Comparison of ENCODE assay signal across 8 mouse cellular contexts in genomic region chr11:119990658-119991337, GRCm38 (mm10). TPM values are rescaled to one million over a fixed set of nuclear protein-coding genes. Genes with fewer than 3 reads are reported as not detected.
DNase-seq lines count a peak whose midpoint lies in the region; ATAC-seq lines count a peak whose summit lies in the region.

No protein-coding gene starts in this region.

- H3K9me3 ChIP-seq in hindbrain, embryonic 10.5 days: no peaks in the 10 kb centered on the region
- no peaks in the 10 kb centered on the region for H3K9me3 ChIP-seq in hindbrain, embryonic 14.5 days (ENCODE audit: control insufficient read depth, low read length)
- H3K9me3 ChIP-seq in embryonic facial prominence, embryonic 11.5 days (replicated peaks; ENCODE audit: control insufficient read depth, low read length): no peaks in the 10 kb centered on the region
- no peaks in the 10 kb centered on the region for H3K9me3 ChIP-seq in intestine, embryonic 15.5 days
- no peaks in the 10 kb centered on the region for H3K9me3 ChIP-seq in midbrain, embryonic 14.5 days (ENCODE audit: control insufficient read depth, low read length)

- H3K4me3 ChIP-seq in hindbrain, embryonic 10.5 days: peak overlapping the region; percentile 11; the same call in 1 of the 2 replicates
- no peak overlapping the region for H3K4me3 ChIP-seq in hindbrain, embryonic 14.5 days (replicated peaks; ENCODE audit: low read length)
- H3K4me3 ChIP-seq in embryonic facial prominence, embryonic 11.5 days (ENCODE audit: low read depth, low read length): no peak overlapping the region
- H3K4me3 ChIP-seq in intestine, embryonic 15.5 days (replicated peaks): no peak overlapping the region
- H3K4me3 ChIP-seq in midbrain, embryonic 14.5 days (replicated peaks; ENCODE audit: low read depth, low read length): no peak overlapping the region

- H3K27ac ChIP-seq in hindbrain, embryonic 10.5 days: peak overlapping the region; percentile 64
- H3K27ac ChIP-seq in hindbrain, embryonic 14.5 days: no peak overlapping the region; the same call in 1 of the 2 replicates
- no peak overlapping the region for H3K27ac ChIP-seq in embryonic facial prominence, embryonic 11.5 days (replicated peaks; ENCODE audit: low read depth, low read length)
- H3K27ac ChIP-seq in intestine, embryonic 15.5 days: peak overlapping the region; percentile 61; the same call in 1 of the 2 replicates
- no peak overlapping the region for H3K27ac ChIP-seq in midbrain, embryonic 14.5 days (replicated peaks; ENCODE audit: low read depth, low read length)

- DNase-seq in hindbrain, embryonic 10.5 days (ENCODE audit: low spot score): no peak
- DNase-seq in hindbrain, embryonic 14.5 days (ENCODE audit: low spot score): no peak
- no peak for DNase-seq in embryonic facial prominence, embryonic 11.5 days (ENCODE audit: low spot score)
- no peak for DNase-seq in midbrain, embryonic 14.5 days
- DNase-seq in embryo, embryonic 10.5 days (ENCODE audit: low spot score): no peak
- DNase-seq in ovary, adult 18-20 months (ENCODE audit: low spot score): no peak

- H3K4me2 ChIP-seq in hindbrain, embryonic 14.5 days (replicated peaks): no peak overlapping the region; the same call in 1 of the 2 replicates
- no peak overlapping the region for H3K4me2 ChIP-seq in embryonic facial prominence, embryonic 11.5 days (ENCODE audit: low read depth, low read length)
- peak overlapping the region; percentile 48 for H3K4me2 ChIP-seq in intestine, embryonic 15.5 days (replicated peaks)
- H3K4me2 ChIP-seq in midbrain, embryonic 14.5 days (ENCODE audit: low read length): peak overlapping the region; percentile 35

- no peak overlapping the region for H3K9ac ChIP-seq in hindbrain, embryonic 14.5 days
- H3K9ac ChIP-seq in embryonic facial prominence, embryonic 11.5 days (replicated peaks; ENCODE audit: low read length): no peak overlapping the region
- H3K9ac ChIP-seq in intestine, embryonic 15.5 days: 0 out of 2 replicates have a peak overlapping the region, but pooled peaks have one; percentile 23
- no peak overlapping the region for H3K9ac ChIP-seq in midbrain, embryonic 14.5 days (replicated peaks; ENCODE audit: low read length)

- H3K36me3 ChIP-seq in hindbrain, embryonic 10.5 days: peaks cover 22% of the 10 kb centered on the region
- no peaks in the 10 kb centered on the region for H3K36me3 ChIP-seq in hindbrain, embryonic 14.5 days (replicated peaks; ENCODE audit: control insufficient read depth, insufficient read depth)
- H3K36me3 ChIP-seq in embryonic facial prominence, embryonic 11.5 days (replicated peaks; ENCODE audit: control insufficient read depth, insufficient read depth, low read depth, low read length): no peaks in the 10 kb centered on the region; the same call in 1 of the 2 replicates
- 0 out of 2 replicates have a peak, but pooled peaks cover 3% of the 10 kb centered on the region for H3K36me3 ChIP-seq in intestine, embryonic 15.5 days
- no peaks in the 10 kb centered on the region for H3K36me3 ChIP-seq in midbrain, embryonic 14.5 days (ENCODE audit: control insufficient read depth, insufficient read depth, low read length)

- no peak; the same call in 1 of the 2 replicates for ATAC-seq in hindbrain, embryonic 14.5 days (ENCODE audit: low FRiP score)
- 0 out of 2 replicates have a peak, but pooled peaks have one; percentile 25 for ATAC-seq in embryonic facial prominence, embryonic 11.5 days (replicated peaks; ENCODE audit: insufficient number of reproducible peaks, low FRiP score, low TSS enrichment, low read depth)
- ATAC-seq in intestine, embryonic 15.5 days: peak; percentile 22; the same call in 1 of the 2 replicates
- no peak for ATAC-seq in midbrain, embryonic 14.5 days (ENCODE audit: low FRiP score, low TSS enrichment)
- ATAC-seq in activated CD4-positive, CD25-positive, alpha-beta regulatory T cell, adult 4 months: no peak

- H3K27me3 ChIP-seq in hindbrain, embryonic 10.5 days (ENCODE audit: insufficient read depth, poor library complexity, severe bottlenecking): 0 out of 2 replicates have a peak, but pooled peaks cover 3% of the 10 kb centered on the region
- H3K27me3 ChIP-seq in hindbrain, embryonic 14.5 days (ENCODE audit: control insufficient read depth, insufficient read depth, low read length): no peaks in the 10 kb centered on the region
- no peaks in the 10 kb centered on the region for H3K27me3 ChIP-seq in embryonic facial prominence, embryonic 11.5 days (ENCODE audit: control insufficient read depth, insufficient read depth, low read length)
- H3K27me3 ChIP-seq in intestine, embryonic 15.5 days (replicated peaks): no peaks in the 10 kb centered on the region
- no peaks in the 10 kb centered on the region for H3K27me3 ChIP-seq in midbrain, embryonic 14.5 days (ENCODE audit: control insufficient read depth, insufficient read depth, low read length)

- 61% methylated on average over 10 of the region's 10 CpGs for WGBS in hindbrain, embryonic 10.5 days
- 55% methylated on average over 10 of the region's 10 CpGs for WGBS in hindbrain, embryonic 14.5 days
- WGBS in embryonic facial prominence, embryonic 11.5 days: 58% methylated on average over 10 of the region's 10 CpGs
- 48% methylated on average over 10 of the region's 10 CpGs for WGBS in intestine, embryonic 15.5 days
- WGBS in midbrain, embryonic 14.5 days: 56% methylated on average over 10 of the region's 10 CpGs

- peaks cover 39% of the 10 kb centered on the region for H3K4me1 ChIP-seq in hindbrain, embryonic 10.5 days (replicated peaks)
- peaks cover 22% of the 10 kb centered on the region for H3K4me1 ChIP-seq in hindbrain, embryonic 14.5 days (replicated peaks; ENCODE audit: control insufficient read depth, insufficient read depth, low read length)
- H3K4me1 ChIP-seq in embryonic facial prominence, embryonic 11.5 days (ENCODE audit: control insufficient read depth, insufficient read depth, low read length): peaks cover 5% of the 10 kb centered on the region
- peaks cover 24% of the 10 kb centered on the region for H3K4me1 ChIP-seq in intestine, embryonic 15.5 days (replicated peaks)
- H3K4me1 ChIP-seq in midbrain, embryonic 14.5 days (ENCODE audit: control insufficient read depth, insufficient read depth, low read length): peaks cover 17% of the 10 kb centered on the region

RNA-seq across cellular contexts. Expression of gene Baiap2, which starts 48.2 kb away (rescaled TPM):
- polyA plus RNA-seq in hindbrain, embryonic 10.5 days (2016; fragmentation: Nextera tagmentation; extraction: Ambion mirVana): 9.8 and 11.0 TPM in 2 replicates
- polyA plus RNA-seq in hindbrain, embryonic 14.5 days (2014; fragmentation: Nextera tagmentation; extraction: Ambion mirVana): 13.7 and 14.4 TPM in 2 replicates
- 11.9 and 13.9 TPM in 2 replicates for polyA plus RNA-seq in embryonic facial prominence, embryonic 11.5 days (2014; fragmentation: Nextera tagmentation; extraction: Ambion mirVana)
- polyA plus RNA-seq in intestine, embryonic 15.5 days (2015; fragmentation: Nextera tagmentation; extraction: Ambion mirVana): 12.0 and 13.1 TPM in 2 replicates
- 11.0 and 11.2 TPM in 2 replicates for polyA plus RNA-seq in midbrain, embryonic 14.5 days (2014; fragmentation: Nextera tagmentation; extraction: Ambion mirVana)
- 10 to 100 TPM in 1 of 2 experiments, 1 to 10 TPM in 1; 6.9 to 12.0 TPM for polyA plus RNA-seq in activated CD4-positive, CD25-positive, alpha-beta regulatory T cell, adult 4 months (2017; shearing (Covaris generic))

RNA-seq across cellular contexts. Expression of gene Aatk, which starts 56.2 kb away (rescaled TPM):
- 1.6 and 3.2 TPM in 2 replicates for polyA plus RNA-seq in hindbrain, embryonic 10.5 days (2016; fragmentation: Nextera tagmentation; extraction: Ambion mirVana)
- polyA plus RNA-seq in hindbrain, embryonic 14.5 days (2014; fragmentation: Nextera tagmentation; extraction: Ambion mirVana): 45.3 and 49.1 TPM in 2 replicates
- 1.1 and 1.2 TPM in 2 replicates for polyA plus RNA-seq in embryonic facial prominence, embryonic 11.5 days (2014; fragmentation: Nextera tagmentation; extraction: Ambion mirVana)
- 3.1 and 3.4 TPM in 2 replicates for polyA plus RNA-seq in intestine, embryonic 15.5 days (2015; fragmentation: Nextera tagmentation; extraction: Ambion mirVana)
- polyA plus RNA-seq in midbrain, embryonic 14.5 days (2014; fragmentation: Nextera tagmentation; extraction: Ambion mirVana): 34.6 and 36.1 TPM in 2 replicates
- not detected for polyA plus RNA-seq in activated CD4-positive, CD25-positive, alpha-beta regulatory T cell, adult 4 months (2017; shearing (Covaris generic))

Comparison
In these comparisons a context has a peak if more than half of its experiments do, and no peak if none do; other contexts are left out.
1. H3K27ac ChIP-seq: peak in hindbrain, embryonic 10.5 days (single experiment) and intestine, embryonic 15.5 days (single experiment); none in hindbrain, embryonic 14.5 days (single experiment), embryonic facial prominence, embryonic 11.5 days (single experiment) and midbrain, embryonic 14.5 days (single experiment).
2. ATAC-seq: peak in embryonic facial prominence, embryonic 11.5 days (single experiment) and intestine, embryonic 15.5 days (single experiment); none in hindbrain, embryonic 14.5 days (single experiment), midbrain, embryonic 14.5 days (single experiment) and activated CD4-positive, CD25-positive, alpha-beta regulatory T cell, adult 4 months (single experiment).
3. H3K4me2 ChIP-seq: peak in intestine, embryonic 15.5 days (single experiment) and midbrain, embryonic 14.5 days (single experiment); none in hindbrain, embryonic 14.5 days (single experiment) and embryonic facial prominence, embryonic 11.5 days (single experiment).